Mouse (Mus musculus) brown adipose tissue, adult 24 weeks (tissue): ENCODE measurements around the gene Ahcyl1. TPM values are rescaled to one million over a fixed set of nuclear protein-coding genes. Genes with fewer than 3 reads are reported as not detected.
"Not testable (repeated sequence)": the region's sequence is repeated elsewhere in the genome, so short reads cannot be mapped to it uniquely, and the experiment has no call there.

Source experiments
- H3K27ac ChIP-seq: fragments of 200-500 bp; replicated peaks from 2 replicates; pipeline ENCODE4 v1.5.1; 2012; ENCODE audit warnings: low read depth, mild to moderate bottlenecking, low read length
- H3K4me1 ChIP-seq: fragments of 200-500 bp; 2 replicates; pipeline ENCODE4 v1.6.1; 2012; ENCODE audit warnings: low read length, mixed read lengths; ENCODE audit not compliant: control insufficient read depth, insufficient read depth, insufficient read length
- H3K4me3 ChIP-seq: fragments of 200-500 bp; 2 replicates; pipeline ENCODE4 v1.5.1; 2012; ENCODE audit warnings: low read depth, mild to moderate bottlenecking, low read length, moderate library complexity; ENCODE audit not compliant: insufficient read depth
- polyA plus RNA-seq: library from polyadenylated mRNA; stranded (reverse); fragments of >200 nt; gene quantifications from 2 replicates; pipeline ENCODE4 v1.2.4, GENCODE M21; 2012; ENCODE audit not compliant: missing spikeins, insufficient read depth, insufficient read length

Ahcyl1 gene
- polyA plus RNA-seq, 1 experiment, result 528 TPM

GRCm38 (mm10) chr3:107655491-107655890, 40.9 kb downstream of the Ahcyl1 start:
- Histone ChIP-seq H3K4me3 (no peak overlapping the region), H3K27ac (peak overlapping the region; percentile 84), H3K4me1 (no peaks in the 10 kb centered on the region)

DNA sequence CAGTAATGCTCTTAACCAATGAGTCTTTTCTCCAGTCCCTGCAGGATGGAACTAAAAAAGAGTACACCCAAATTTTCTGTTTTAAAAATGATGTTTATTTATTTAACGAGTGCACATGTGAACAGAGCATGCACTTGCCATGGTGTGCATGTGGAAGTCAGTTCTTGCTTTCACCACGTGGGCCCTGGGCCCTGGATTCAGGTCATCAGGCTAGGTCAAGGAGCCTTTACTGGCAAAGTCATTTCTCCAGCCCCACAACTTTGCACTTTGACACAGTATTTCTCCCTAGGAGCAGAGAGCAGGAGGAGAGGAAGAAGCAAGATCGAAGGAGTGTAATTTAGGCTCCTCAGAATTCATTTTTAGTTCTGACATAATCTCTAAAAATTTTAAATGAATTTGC, 41.5 kb downstream of the Ahcyl1 start:
- H3K4me3 ChIP-seq, result no peak overlapping the region
- H3K27ac ChIP-seq, result peak overlapping the region; percentile 34; the same call in 1 of the 2 replicates
- H3K4me1 ChIP-seq, result no peaks in the 10 kb centered on the region

GRCm38 (mm10) chr3:107652968-107653367, 43.4 kb downstream of the Ahcyl1 start:
- H3K27ac ChIP-seq, result no peak overlapping the region
- no peaks in the 10 kb centered on the region for H3K4me1 ChIP-seq
- no peak overlapping the region for H3K4me3 ChIP-seq

- H3K27ac ChIP-seq, H3K4me1 ChIP-seq, H3K4me3 ChIP-seq: not testable (repeated sequence)
Observed at GRCm38 (mm10) chr3:107650276-107650675, 46.1 kb downstream of the Ahcyl1 start.

GRCm38 (mm10) chr3:107646947-107647346, 49.4 kb downstream of the Ahcyl1 start:
- Histone ChIP-seq H3K4me1 (no peaks in the 10 kb centered on the region), H3K4me3 (no peak overlapping the region), H3K27ac (no peak overlapping the region)

GRCm38 (mm10) chr3:107637606-107638172, 58.7 kb downstream of the Ahcyl1 start:
- no peak overlapping the region for H3K4me3 ChIP-seq
- H3K4me1 ChIP-seq, result no peaks in the 10 kb centered on the region
- H3K27ac ChIP-seq, result no peak overlapping the region

DNA sequence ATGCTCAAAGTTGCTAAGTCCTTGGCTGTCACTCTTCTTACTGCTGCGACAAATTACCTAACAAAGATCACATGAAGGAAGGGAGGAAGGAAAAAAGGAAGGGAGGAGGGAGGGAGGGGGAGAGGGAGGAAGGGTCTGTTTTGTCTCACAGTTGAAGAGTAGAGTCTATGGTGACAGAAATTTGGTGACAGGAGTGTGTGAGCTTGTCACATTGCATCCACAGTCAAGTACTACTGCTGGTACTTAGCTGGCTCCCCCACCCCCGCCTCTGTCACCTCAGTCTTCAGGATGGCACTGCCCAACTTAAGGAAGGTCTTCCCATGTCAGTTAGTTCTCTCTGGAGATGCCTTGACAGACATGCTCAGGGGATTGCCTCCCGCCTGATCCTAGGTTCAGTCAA, 60.1 kb downstream of the Ahcyl1 start:
- Histone ChIP-seq H3K4me1 (no peaks in the 10 kb centered on the region), H3K4me3 (no peak overlapping the region), H3K27ac (no peak overlapping the region)

- Histone ChIP-seq H3K4me1 (no peaks in the 10 kb centered on the region), H3K4me3 (no peak overlapping the region), H3K27ac (no peak overlapping the region)
Observed at GRCm38 (mm10) chr3:107635836-107636235, 60.5 kb downstream of the Ahcyl1 start.

GRCm38 (mm10) chr3:107633906-107634305, 62.5 kb downstream of the Ahcyl1 start:
- no peaks in the 10 kb centered on the region for H3K4me1 ChIP-seq
- no peak overlapping the region for H3K27ac ChIP-seq
- H3K4me3 ChIP-seq, result no peak overlapping the region

DNA sequence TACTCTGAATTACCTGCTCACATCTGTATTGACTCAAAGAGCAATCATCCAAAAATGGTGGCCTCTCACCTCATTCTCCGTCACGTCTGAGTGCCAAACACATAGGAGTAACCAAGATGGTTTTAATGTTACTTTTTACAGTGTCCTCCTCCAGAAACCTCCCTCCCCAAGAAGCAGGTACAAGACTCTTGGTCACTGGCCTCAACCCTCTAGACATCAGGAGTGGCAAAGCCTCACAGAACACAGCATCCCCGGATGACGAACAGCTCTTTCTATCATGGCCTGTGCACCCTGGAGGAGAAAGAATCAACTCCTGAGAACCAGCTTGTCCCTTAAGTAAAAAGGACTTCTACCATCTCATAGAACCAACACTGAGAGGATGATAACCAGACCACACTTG, 63.6 kb downstream of the Ahcyl1 start:
- H3K4me3 ChIP-seq, result no peak overlapping the region
- H3K4me1 ChIP-seq, result no peaks in the 10 kb centered on the region
- no peak overlapping the region for H3K27ac ChIP-seq

DNA sequence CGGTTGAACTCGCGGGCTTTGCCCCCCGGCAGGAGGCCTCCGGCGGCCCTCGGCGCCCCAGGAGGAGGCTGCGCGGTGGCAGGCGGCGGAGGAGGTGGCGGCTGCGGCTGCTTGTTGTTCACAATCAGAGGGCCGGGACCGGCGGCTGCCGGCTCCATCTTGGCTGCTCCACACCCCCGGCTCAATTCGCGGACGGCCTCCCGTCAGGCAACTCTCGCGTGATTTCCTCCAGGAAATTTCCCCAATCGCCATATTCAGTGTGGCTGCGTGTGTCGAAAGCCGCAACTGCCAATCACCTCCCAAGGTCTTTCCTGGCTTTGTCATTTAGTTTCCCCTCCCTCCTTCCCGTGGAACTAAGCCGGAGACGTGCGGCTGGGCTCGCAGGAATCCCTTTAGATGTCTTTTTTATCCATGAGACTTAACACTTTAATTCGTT, 64.8 kb downstream of the Ahcyl1 start, which contains the start of gene Strip1:
Strip1 (minus strand) TSS at position 172 of the 436 bp plus-strand sequence.
- Histone ChIP-seq H3K27ac (peak within 1 kb of the TSS; percentile 90), H3K4me1 (no peaks in the 10 kb centered on the region), H3K4me3 (peak within 1 kb of the TSS; percentile 93)

DNA sequence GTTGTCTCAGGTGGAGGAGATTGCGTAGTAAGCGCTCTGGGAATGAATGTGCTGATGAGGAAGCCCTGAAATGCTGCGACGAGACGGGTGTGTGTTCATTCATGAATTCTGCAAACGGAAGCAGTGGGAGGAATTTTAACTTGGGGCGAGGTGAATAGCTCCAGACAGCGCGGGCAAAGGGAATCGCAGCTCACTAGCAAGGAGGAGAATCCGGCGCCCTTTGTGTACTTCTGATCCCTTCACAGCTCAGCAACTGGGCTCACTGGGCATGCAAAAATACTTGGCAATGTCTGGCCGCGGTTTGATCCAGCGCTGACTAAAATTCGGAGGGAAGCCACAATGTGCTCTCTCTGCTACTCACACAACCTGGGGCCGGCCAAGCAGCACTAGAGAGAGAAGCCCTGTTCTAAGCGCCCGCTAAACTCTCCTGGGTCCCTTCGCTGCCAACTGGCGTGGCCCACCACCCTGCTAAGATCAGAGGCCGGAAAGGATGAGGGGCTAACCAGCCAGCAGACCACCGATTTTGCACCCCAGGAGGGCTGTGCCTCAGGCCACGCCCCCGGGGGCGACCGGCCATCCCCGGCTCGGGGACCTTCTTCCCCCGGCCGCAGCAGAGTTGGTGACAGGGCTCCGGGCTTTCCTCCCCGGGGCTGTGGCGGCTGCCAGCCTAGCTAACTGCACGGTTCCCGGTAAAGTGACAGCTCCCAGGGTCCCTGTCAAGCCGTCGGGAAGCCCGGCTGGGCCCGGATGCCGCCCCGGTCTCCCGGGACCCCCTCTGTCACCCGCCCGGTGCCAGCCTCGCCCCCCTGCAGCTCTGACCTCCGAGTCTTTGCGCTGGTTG, 65.5 kb downstream of the Ahcyl1 start, which contains the start of gene Gm10961:
Gm10961 (plus strand) TSS at position 641 of the 841 bp plus-strand sequence.
- Histone ChIP-seq H3K4me3 (peak within 1 kb of the TSS; percentile 93), H3K4me1 (no peaks in the 10 kb centered on the region), H3K27ac (peak within 1 kb of the TSS; percentile 90)

DNA sequence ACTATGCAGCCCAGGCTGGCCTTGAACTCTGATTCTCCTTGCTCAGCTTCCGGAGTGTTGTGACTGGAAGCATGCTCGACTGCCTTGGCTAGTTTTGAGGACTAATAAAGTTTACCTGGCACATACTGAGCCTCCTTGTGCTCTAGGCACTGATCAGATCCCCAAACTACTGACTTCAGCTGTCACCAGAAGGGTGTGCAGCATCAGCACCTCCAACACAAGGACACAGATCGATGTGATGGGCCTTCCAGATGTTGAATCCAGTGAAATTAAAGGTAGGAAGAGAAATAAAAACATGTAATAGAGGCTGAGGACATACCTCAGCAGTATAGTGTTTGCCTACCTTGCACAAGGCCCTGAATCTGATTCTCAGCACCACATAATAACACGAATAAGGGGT, 66.9 kb downstream of the Ahcyl1 start:
- Histone ChIP-seq H3K4me3 (no peak overlapping the region), H3K4me1 (no peaks in the 10 kb centered on the region), H3K27ac (no peak overlapping the region)

GRCm38 (mm10) chr3:107628551-107628950, 67.8 kb downstream of the Ahcyl1 start:
- H3K4me1 ChIP-seq, result no peaks in the 10 kb centered on the region
- no peak overlapping the region for H3K4me3 ChIP-seq
- H3K27ac ChIP-seq, result no peak overlapping the region

DNA sequence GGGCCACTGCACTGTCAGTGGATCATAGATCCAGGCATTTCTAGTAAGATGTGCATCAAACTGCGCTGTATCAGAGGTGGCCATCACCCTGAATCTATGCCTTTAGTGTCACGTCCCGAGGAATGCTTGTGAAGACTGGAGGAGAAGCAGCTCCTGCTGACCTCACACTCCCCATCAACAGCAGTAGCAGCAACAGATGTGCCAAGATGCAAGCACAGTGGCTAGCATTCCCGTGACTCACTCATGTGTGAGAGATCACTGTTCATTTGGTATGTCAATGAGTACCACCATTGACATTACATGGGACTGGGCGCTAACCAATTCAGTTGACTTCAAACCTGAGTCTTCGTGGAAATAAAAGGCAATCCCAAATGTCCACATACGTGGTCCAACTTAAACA, 68.7 kb downstream of the Ahcyl1 start:
- Histone ChIP-seq H3K4me1 (no peaks in the 10 kb centered on the region), H3K4me3 (no peak overlapping the region), H3K27ac (no peak overlapping the region)

DNA sequence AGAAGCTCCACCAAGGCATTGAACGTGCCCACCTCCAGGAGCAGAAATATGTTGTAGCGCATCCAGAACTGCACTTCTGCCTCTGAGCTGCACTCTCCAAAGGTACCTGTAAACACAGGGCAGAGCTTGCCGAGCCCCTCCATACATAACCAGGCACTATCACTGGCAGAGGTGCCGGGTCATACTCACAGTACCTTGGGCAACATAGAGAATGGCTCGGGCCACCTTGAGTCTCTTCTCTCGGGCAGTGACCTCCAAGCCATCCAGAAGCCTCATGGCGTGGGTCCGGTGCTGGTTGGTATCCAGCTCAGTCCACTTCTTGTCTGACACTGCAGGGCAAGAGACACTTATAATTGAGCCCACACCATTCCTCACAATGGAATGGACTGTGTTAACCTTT, 69.6 kb downstream of the Ahcyl1 start:
- Histone ChIP-seq H3K4me3 (no peak overlapping the region), H3K4me1 (no peaks in the 10 kb centered on the region), H3K27ac (no peak overlapping the region)
